Mouse (Mus musculus) spleen, adult 2 months (tissue): Measurements from ENCODE around the gene Klhl29. TPM values are rescaled to one million over a fixed set of nuclear protein-coding genes. Genes with fewer than 3 reads are reported as not detected.

Experiments used
- DNase-seq, 2 experiments: peaks; one replicate each; pipeline versions ENCODE4 v3.0.0 to v3.0.0-alpha.2; 2012 to 2021; ENCODE audit warnings: low spot score in 2 of 2, low read depth in 1 of 2
- H3K27ac ChIP-seq: fragments of 200-500 bp; 2 replicates; pipeline ENCODE4 v1.5.1; 2012; ENCODE audit warnings: low read length, inconsistent platforms; ENCODE audit not compliant: insufficient read depth
- H3K27me3 ChIP-seq: fragments of 200-500 bp; 2 replicates; pipeline ENCODE4 v1.6.1; 2012; ENCODE audit warnings: mild to moderate bottlenecking, moderate library complexity, low read length, inconsistent platforms; ENCODE audit not compliant: control insufficient read depth, insufficient read depth
- H3K36me3 ChIP-seq: fragments of 200-500 bp; 2 replicates; pipeline ENCODE4 v1.6.1; 2012; ENCODE audit warnings: mild to moderate bottlenecking, low read length, inconsistent platforms; ENCODE audit not compliant: control insufficient read depth, insufficient read depth
- H3K4me1 ChIP-seq: fragments of 200-500 bp; 2 replicates; pipeline ENCODE4 v1.6.1; 2011; ENCODE audit warnings: inconsistent platforms; ENCODE audit not compliant: control insufficient read depth, insufficient read depth, insufficient read length
- H3K4me3 ChIP-seq: fragments of 200-500 bp; 2 replicates; pipeline ENCODE4 v1.5.1; 2011; ENCODE audit warnings: mild to moderate bottlenecking, inconsistent platforms; ENCODE audit not compliant: insufficient read depth, insufficient read length; ENCODE audit errors: extremely low read depth
- CTCF ChIP-seq: fragments of 200-500 bp; IDR thresholded peaks from 2 replicates; pipeline ENCODE4 v1.5.1; 2011; ENCODE audit warnings: mild to moderate bottlenecking, inconsistent platforms; ENCODE audit not compliant: insufficient read depth, insufficient read length, insufficient replicate concordance; ENCODE audit errors: extremely low read depth
- POLR2A ChIP-seq: fragments of 200-500 bp; IDR thresholded peaks from 2 replicates; pipeline ENCODE4 v1.6.1; 2011; ENCODE audit warnings: low read depth, low read length, inconsistent platforms
- WGBS: fragments of 180-500 bp; shearing (Covaris S2); methylation state at CpG from one replicate; pipeline ENCODE4 v1.1.7; 2018; 5-methylcytosine and 5-hydroxymethylcytosine counted together
- polyA plus RNA-seq: library from polyadenylated mRNA; depleted of rRNA; stranded (reverse); fragments of >200 nt; gene quantifications from 2 replicates; pipeline ENCODE4 v1.2.3, GENCODE M21; 2012

Gene Klhl29
- polyA plus RNA-seq, 1 experiment: 6.4 TPM

GRCm38 (mm10) chr12:5182586-5182985 is 192.9 kb downstream of the Klhl29 start:
- Histone ChIP-seq H3K4me1 (no peaks in the 10 kb centered on the region), H3K27me3 (no peaks in the 10 kb centered on the region), H3K4me3 (no peak overlapping the region), H3K36me3 (no peaks in the 10 kb centered on the region), H3K27ac (no peak overlapping the region)
- DNase-seq: no peak
- TF ChIP-seq POLR2A (no peak), CTCF (no peak)
- 80% methylated on average over 4 of the region's 4 CpGs for WGBS

GRCm38 (mm10) chr12:5182165-5182564 is 193.3 kb downstream of the Klhl29 start:
- H3K36me3 ChIP-seq: no peaks in the 10 kb centered on the region
- TF ChIP-seq CTCF (no peak), POLR2A (no peak)
- no peak overlapping the region for H3K4me3 ChIP-seq
- no peak overlapping the region for H3K27ac ChIP-seq
- no peaks in the 10 kb centered on the region for H3K4me1 ChIP-seq
- DNase-seq: no peak
- H3K27me3 ChIP-seq: no peaks in the 10 kb centered on the region
- WGBS: 91% methylated on average over 4 of the region's 4 CpGs

- no peak overlapping the region for H3K4me3 ChIP-seq
- H3K27me3 ChIP-seq: no peaks in the 10 kb centered on the region
- DNase-seq: no peak
- WGBS: 74% methylated on average over 5 of the region's 5 CpGs
- no peak for TF ChIP-seq POLR2A
- no peak for TF ChIP-seq CTCF
- H3K36me3 ChIP-seq: no peaks in the 10 kb centered on the region
- H3K27ac ChIP-seq: no peak overlapping the region
- H3K4me1 ChIP-seq: no peaks in the 10 kb centered on the region
These were observed 198.7 kb downstream of the Klhl29 start for GRCm38 (mm10) chr12:5176716-5177341.

- 62% methylated on average over 6 of the region's 6 CpGs for WGBS
These were observed 209.3 kb downstream of the Klhl29 start for GRCm38 (mm10) chr12:5166141-5166540.

GRCm38 (mm10) chr12:5165411-5165810 is 210.1 kb downstream of the Klhl29 start:
- no peak for DNase-seq
- H3K27ac ChIP-seq: no peak overlapping the region
- H3K4me3 ChIP-seq: no peak overlapping the region
- H3K27me3 ChIP-seq: no peaks in the 10 kb centered on the region
- H3K36me3 ChIP-seq: no peaks in the 10 kb centered on the region
- no peak for TF ChIP-seq CTCF
- no peak for TF ChIP-seq POLR2A
- WGBS: 63% methylated on average over 9 of the region's 9 CpGs
- H3K4me1 ChIP-seq: no peaks in the 10 kb centered on the region

More at GRCm38 (mm10) chr12:5166141-5166540, 209.3 kb downstream of the Klhl29 start:
- H3K36me3 ChIP-seq: no peaks in the 10 kb centered on the region
- DNase-seq: no peak
- no peaks in the 10 kb centered on the region for H3K27me3 ChIP-seq
- no peaks in the 10 kb centered on the region for H3K4me1 ChIP-seq
- TF ChIP-seq POLR2A: no peak
- TF ChIP-seq CTCF: no peak
- H3K27ac ChIP-seq: no peak overlapping the region
- H3K4me3 ChIP-seq: no peak overlapping the region

- WGBS: 86% methylated on average over 6 of the region's 6 CpGs
- H3K36me3 ChIP-seq: no peaks in the 10 kb centered on the region
- TF ChIP-seq CTCF: no peak
- TF ChIP-seq POLR2A: no peak
- no peaks in the 10 kb centered on the region for H3K4me1 ChIP-seq
- H3K4me3 ChIP-seq: no peak overlapping the region
- no peak overlapping the region for H3K27ac ChIP-seq
- DNase-seq: no peak
- no peaks in the 10 kb centered on the region for H3K27me3 ChIP-seq
These were observed 212.8 kb downstream of the Klhl29 start for GRCm38 (mm10) chr12:5162672-5163071.

GRCm38 (mm10) chr12:5161631-5162030 is 213.9 kb downstream of the Klhl29 start:
- H3K36me3 ChIP-seq: no peaks in the 10 kb centered on the region
- no peaks in the 10 kb centered on the region for H3K27me3 ChIP-seq
- no peak overlapping the region for H3K4me3 ChIP-seq
- no peak for DNase-seq
- TF ChIP-seq CTCF: no peak
- no peak for TF ChIP-seq POLR2A
- no peaks in the 10 kb centered on the region for H3K4me1 ChIP-seq
- H3K27ac ChIP-seq: no peak overlapping the region
- WGBS: 86% methylated on average over 4 of the region's 4 CpGs
